Mouse (Mus musculus): ENCODE results near the gene Ift46.
"Not testable (repeated sequence)": the region's sequence is repeated elsewhere in the genome, so short reads cannot be mapped to it uniquely, and the experiment has no call there.

Gene Ift46

GRCm38 (mm10) chr9:44734524-44735494 lies 32.9 kb upstream of the Ift46 start, which contains the start of gene Phldb1:
Gene Phldb1 (minus strand): TSS chr9:44735198.
- peak; percentile 85 for DNase-seq (ENCODE audit: extremely low read depth, insufficient read length, low spot score)

GRCm38 (mm10) chr9:44735886-44736285 lies 31.8 kb upstream of the Ift46 start:
- DNase-seq (ENCODE audit: extremely low read depth, insufficient read length, low spot score), result no peak

GRCm38 (mm10) chr9:44736301-44736700 lies 31.4 kb upstream of the Ift46 start:
- no peak for DNase-seq (ENCODE audit: extremely low read depth, insufficient read length, low spot score)

GRCm38 (mm10) chr9:44737240-44737949 lies 30.3 kb upstream of the Ift46 start:
- DNase-seq (ENCODE audit: extremely low read depth, insufficient read length, low spot score), result no peak

GRCm38 (mm10) chr9:44740663-44741192 lies 27.0 kb upstream of the Ift46 start:
- DNase-seq (ENCODE audit: extremely low read depth, insufficient read length, low spot score), result no peak

- no peak for DNase-seq (ENCODE audit: extremely low read depth, insufficient read length, low spot score)
Observed at GRCm38 (mm10) chr9:44745371-44745770, 22.3 kb upstream of the Ift46 start.

- no peak for DNase-seq (ENCODE audit: extremely low read depth, insufficient read length, low spot score)
Observed at GRCm38 (mm10) chr9:44746666-44747065, 21.0 kb upstream of the Ift46 start.

- no peak for DNase-seq (ENCODE audit: extremely low read depth, insufficient read length, low spot score)
Observed at GRCm38 (mm10) chr9:44747341-44747740, 20.4 kb upstream of the Ift46 start.

- no peak for DNase-seq (ENCODE audit: extremely low read depth, insufficient read length, low spot score)
Observed at GRCm38 (mm10) chr9:44748473-44748872, 19.2 kb upstream of the Ift46 start.

GRCm38 (mm10) chr9:44760873-44761272 lies 6.8 kb upstream of the Ift46 start:
- DNase-seq (ENCODE audit: extremely low read depth, insufficient read length, low spot score), result no peak

GRCm38 (mm10) chr9:44768029-44768394 lies 304 bp downstream of the Ift46 start:
- not testable (repeated sequence) for DNase-seq (ENCODE audit: extremely low read depth, insufficient read length, low spot score)

- no peak for DNase-seq (ENCODE audit: extremely low read depth, insufficient read length, low spot score)
Observed at GRCm38 (mm10) chr9:44771376-44771775, 3.7 kb downstream of the Ift46 start.

GRCm38 (mm10) chr9:44772392-44772749 lies 4.7 kb downstream of the Ift46 start:
- no peak for DNase-seq (ENCODE audit: extremely low read depth, insufficient read length, low spot score)

- peak; percentile 95 for DNase-seq (ENCODE audit: extremely low read depth, insufficient read length, low spot score)
Observed at GRCm38 (mm10) chr9:44772750-44773651, 5.3 kb downstream of the Ift46 start.

- DNase-seq (ENCODE audit: extremely low read depth, insufficient read length, low spot score), result no peak
Observed at GRCm38 (mm10) chr9:44792842-44793241, 25.1 kb downstream of the Ift46 start.

- DNase-seq (ENCODE audit: extremely low read depth, insufficient read length, low spot score), result no peak
Observed at GRCm38 (mm10) chr9:44798298-44798697, 30.6 kb downstream of the Ift46 start.

- no peak for DNase-seq (ENCODE audit: extremely low read depth, insufficient read length, low spot score)
Observed at GRCm38 (mm10) chr9:44799102-44799957, 31.6 kb downstream of the Ift46 start, which contains the start of gene Tmem25. Gene Tmem25 (minus strand): TSS chr9:44799307.

GRCm38 (mm10) chr9:44799958-44800324 lies 32.2 kb downstream of the Ift46 start:
- DNase-seq (ENCODE audit: extremely low read depth, insufficient read length, low spot score), result no peak

GRCm38 (mm10) chr9:44801669-44802068 lies 34.0 kb downstream of the Ift46 start:
- DNase-seq (ENCODE audit: extremely low read depth, insufficient read length, low spot score), result no peak

Data from 3134 (cell line).